Mouse (Mus musculus) lung, adult 2 months (tissue): ENCODE results near the gene Zbtb34.

Experiments used
- CTCF ChIP-seq: fragments of 200-500 bp; IDR thresholded peaks from 2 replicates; pipeline ENCODE4 v1.5.1; 2011; ENCODE audit warnings: mild to moderate bottlenecking, low read length, control low read depth; ENCODE audit not compliant: insufficient read depth
- POLR2A ChIP-seq: fragments of 200-500 bp; IDR thresholded peaks from 2 replicates; pipeline ENCODE4 v1.6.1; 2011; ENCODE audit warnings: low read depth, mild to moderate bottlenecking, control low read depth, low read length, borderline replicate concordance; ENCODE audit errors: extremely low read depth

DNA sequence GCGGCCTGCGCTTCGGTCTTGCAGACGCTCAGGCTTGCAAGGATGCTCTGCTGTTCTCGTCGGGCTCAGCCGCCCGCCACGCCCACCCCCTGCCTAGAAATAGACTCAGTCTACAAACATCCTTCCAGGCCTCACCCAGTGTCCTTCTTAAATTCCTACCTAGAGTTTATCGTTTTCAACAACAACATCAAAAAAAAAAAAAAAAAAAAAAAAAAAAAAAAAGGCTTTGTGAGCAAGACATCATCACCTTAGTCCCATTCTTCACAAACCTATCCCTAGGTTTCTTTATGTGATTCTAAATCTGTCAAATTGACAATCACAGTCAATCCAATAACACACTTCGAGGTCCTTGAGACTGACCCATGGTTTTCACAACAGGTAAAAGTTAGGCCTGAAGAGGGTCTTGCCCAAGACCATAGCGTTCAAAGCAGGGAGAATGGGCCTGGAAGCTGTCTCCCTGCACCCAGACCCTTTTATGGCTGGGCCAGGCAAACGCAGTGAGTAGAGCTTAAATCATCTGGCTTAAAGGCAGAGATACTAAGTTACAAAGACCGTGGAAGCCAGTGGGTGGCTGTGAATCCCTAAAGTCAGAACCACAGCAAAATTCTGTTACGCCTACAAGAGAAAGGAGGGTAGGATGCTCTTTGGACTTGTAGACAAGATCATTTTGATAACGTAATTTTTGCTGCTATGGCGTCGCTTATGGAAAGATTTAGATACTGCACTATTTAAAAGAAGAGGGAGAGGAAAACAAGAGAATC, 59.3 kb downstream of the Zbtb34 start:
- TF ChIP-seq CTCF (no peak), POLR2A (no peak)
